Mouse (Mus musculus) MEL (cell line): ENCODE results near the gene Cenpc1.
A peak's percentile ranks its signal among the peaks of the same experiment; 100 is the strongest.

Source experiments
- BHLHE40 ChIP-seq: IDR thresholded peaks from 2 replicates; pipeline ENCODE4 v1.6.1; 2012; ENCODE audit warnings: low read depth, mild to moderate bottlenecking, inconsistent platforms, low read length, improper control_type of control experiment, borderline replicate concordance
- CTCF ChIP-seq, 3 experiments: IDR thresholded peaks in 2 of 3; conservative IDR thresholded peaks in 1 of 3; 2 replicates each; pipeline ENCODE4 v1.5.1; 2011 to 2012; ENCODE audit warnings: low read length in 3 of 3, low read depth in 2 of 3, mild to moderate bottlenecking in 2 of 3, improper control_type of control experiment in 1 of 3, inconsistent platforms in 1 of 3, mixed read lengths in 1 of 3, moderate library complexity in 1 of 3; ENCODE audit not compliant: control insufficient read depth in 1 of 3, insufficient read depth in 1 of 3, poor library complexity in 1 of 3, severe bottlenecking in 1 of 3
- EP300 ChIP-seq, 2 experiments: IDR thresholded peaks; 2 replicates each; pipeline ENCODE4 v1.6.1; 2011; ENCODE audit warnings: improper control_type of control experiment in 2 of 2, low read length in 2 of 2, low read depth in 1 of 2, mild to moderate bottlenecking in 1 of 2
- GATA1 ChIP-seq: IDR thresholded peaks from 2 replicates; pipeline ENCODE4 v1.6.1; 2011; ENCODE audit warnings: low read depth, low read length, improper control_type of control experiment
- MAFK ChIP-seq: IDR thresholded peaks from 2 replicates; pipeline ENCODE4 v1.6.1; 2011; ENCODE audit warnings: low read depth, mild to moderate bottlenecking, low read length, improper control_type of control experiment, borderline replicate concordance
- POLR2A ChIP-seq, 2 experiments: IDR thresholded peaks; 2 replicates each; pipeline ENCODE4 v1.6.1; 2011 to 2012; ENCODE audit warnings: low read length in 2 of 2, mild to moderate bottlenecking in 2 of 2, control low read depth in 1 of 2, improper control_type of control experiment in 1 of 2, low read depth in 1 of 2, moderate library complexity in 1 of 2; ENCODE audit not compliant: control insufficient read depth in 1 of 2, insufficient read depth in 1 of 2, poor library complexity in 1 of 2
- UBTF ChIP-seq: IDR thresholded peaks from 2 replicates; pipeline ENCODE4 v1.6.1; 2012; ENCODE audit warnings: low read depth, mild to moderate bottlenecking, inconsistent platforms, low read length, improper control_type of control experiment, moderate library complexity, borderline replicate concordance; ENCODE audit not compliant: insufficient read depth

DNA sequence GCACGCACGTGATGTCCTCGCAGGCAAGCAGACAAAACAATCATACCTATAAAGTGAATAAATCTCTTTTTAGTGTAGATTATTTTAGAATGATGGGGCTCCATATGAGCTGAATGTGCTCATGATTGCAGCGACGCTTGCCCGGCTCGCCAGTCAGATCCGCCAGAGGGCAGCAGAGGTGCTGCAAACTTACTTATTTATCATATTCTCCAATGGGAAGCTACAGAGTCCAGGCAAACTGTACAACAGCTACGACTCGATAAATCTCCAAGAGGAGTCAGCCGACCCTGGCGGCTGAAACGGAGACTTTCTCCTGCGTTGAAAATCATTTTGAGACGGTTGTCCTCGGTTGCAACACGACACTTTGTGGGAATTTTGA is 1.2 kb upstream of the Cenpc1 start:
- TF ChIP-seq POLR2A (IDR thresholded peaks at IDR 0.05; ENCODE audit: control insufficient read depth in 1 of 2, insufficient read depth in 1 of 2, low read depth in 1 of 2, low read length in 2 of 2, poor library complexity in 1 of 2) (no peak; a peak in 1 of 4 replicates), CTCF (IDR thresholded peaks at IDR 0.05 in 2 of 3, conservative IDR thresholded peaks at IDR 0.05 in 1 of 3; ENCODE audit: control insufficient read depth in 1 of 3, insufficient read depth in 1 of 3, low read depth in 2 of 3, low read length in 3 of 3, poor library complexity in 1 of 3, severe bottlenecking in 1 of 3) (peak; percentile 79 to 90 (median 90)), UBTF (no peak), MAFK (no peak), BHLHE40 (no peak), GATA1 (peak; percentile 37; the same call in 1 of the 2 replicates), EP300 (IDR thresholded peaks at IDR 0.05; ENCODE audit: low read depth in 1 of 2, low read length in 2 of 2) (no peak)
